Mouse (Mus musculus) NIH3T3 (cell line): ENCODE data around the gene Ifna5.
"Not testable (repeated sequence)": the region's sequence is repeated elsewhere in the genome, so short reads cannot be mapped to it uniquely, and the experiment has no call there.

Experiments used
- DNase-seq: peaks from one replicate; pipeline ENCODE4 v3.0.0-alpha.2; 2012; ENCODE audit warnings: low read depth

Gene Ifna5

DNA sequence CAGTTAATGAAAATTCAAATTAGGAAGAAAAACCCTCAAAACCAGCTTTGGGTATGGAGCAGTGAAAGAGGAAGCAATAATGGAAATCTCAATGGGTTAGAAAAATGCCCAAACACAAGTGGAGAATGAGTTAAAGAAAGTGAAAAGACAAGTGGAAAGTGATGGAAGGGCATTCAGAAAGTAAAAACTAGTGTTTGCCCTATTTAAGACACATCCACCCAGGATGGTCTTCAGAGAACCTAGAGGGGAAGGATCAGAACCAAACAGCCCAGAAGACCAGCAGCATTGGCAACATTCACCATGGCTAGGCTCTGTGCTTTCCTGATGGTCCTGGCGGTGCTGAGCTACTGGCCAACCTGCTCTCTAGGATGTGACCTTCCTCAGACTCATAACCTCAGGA lies at the start of gene Ifna5:
Gene Ifna5, plus strand, starts transcription at position 301 of the 400 bp plus-strand sequence.
- not testable (repeated sequence) for DNase-seq

GRCm38 (mm10) chr4:88788402-88788801 lies 46.9 kb upstream of the Ifna5 start, which contains the start of gene Gm13277:
Gene Gm13277 (plus strand): TSS chr4:88788632.
- not testable (repeated sequence) for DNase-seq

DNA sequence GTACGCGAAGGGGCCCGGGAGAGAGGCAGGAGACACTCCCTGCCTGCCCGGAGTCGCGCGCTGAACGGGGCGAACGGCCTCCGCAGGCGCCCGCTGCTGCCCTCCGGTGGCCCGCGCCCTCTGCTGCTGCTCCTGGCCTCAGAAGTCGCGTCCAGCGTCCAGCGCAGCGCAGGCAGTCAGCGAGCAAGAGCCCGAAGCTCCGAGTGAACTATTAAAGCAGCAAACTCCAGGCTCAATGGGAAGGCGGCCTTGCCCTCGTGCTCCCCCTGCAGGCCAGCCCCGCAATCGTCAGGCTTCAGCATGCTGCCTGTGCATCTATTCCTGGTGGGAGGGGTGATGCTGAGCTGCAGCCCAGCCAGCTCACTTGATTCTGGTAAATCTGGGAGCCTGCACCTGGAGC lies 44.1 kb upstream of the Ifna5 start, which contains the start of gene Gm13278:
Gene Gm13278, plus strand, starts transcription at position 301 of the 400 bp plus-strand sequence.
- DNase-seq: not testable (repeated sequence)

DNA sequence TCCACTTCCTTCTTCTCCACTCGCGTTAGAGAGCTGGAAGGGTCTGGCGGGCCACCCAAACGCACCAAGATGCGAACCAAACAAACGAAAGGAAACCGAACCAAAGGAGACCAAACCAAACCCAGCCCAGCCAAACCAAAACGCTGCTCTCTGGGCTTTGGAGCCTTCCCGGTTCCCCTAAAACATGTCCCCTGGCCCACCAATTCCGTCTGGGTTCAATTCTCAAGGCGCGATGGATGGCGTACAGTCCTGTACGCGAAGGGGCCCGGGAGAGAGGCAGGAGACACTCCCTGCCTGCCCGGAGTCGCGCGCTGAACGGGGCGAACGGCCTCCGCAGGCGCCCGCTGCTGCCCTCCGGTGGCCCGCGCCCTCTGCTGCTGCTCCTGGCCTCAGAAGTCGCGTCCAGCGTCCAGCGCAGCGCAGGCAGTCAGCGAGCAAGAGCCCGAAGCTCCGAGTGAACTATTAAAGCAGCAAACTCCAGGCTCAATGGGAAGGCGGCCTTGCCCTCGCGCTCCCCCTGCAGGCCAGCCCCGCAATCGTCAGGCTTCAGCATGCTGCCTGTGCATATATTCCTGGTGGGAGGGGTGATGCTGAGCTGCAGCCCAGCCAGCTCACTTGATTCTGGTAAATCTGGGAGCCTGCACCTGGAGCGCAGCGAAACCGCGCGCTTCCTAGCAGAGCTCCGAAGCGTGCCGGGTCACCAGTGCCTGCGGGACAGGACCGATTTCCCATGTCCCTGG lies 41.2 kb upstream of the Ifna5 start, which contains the start of gene Gm13275:
Gene Gm13275, plus strand, starts transcription at position 552 of the 740 bp plus-strand sequence.
- DNase-seq: not testable (repeated sequence)

- DNase-seq: not testable (repeated sequence)
These were observed 38.2 kb upstream of the Ifna5 start, which contains the start of gene Gm13279 for GRCm38 (mm10) chr4:88797097-88797496. Gene Gm13279 (plus strand): TSS chr4:88797397.

- not testable (repeated sequence) for DNase-seq
These were observed 36.0 kb upstream of the Ifna5 start, which contains the start of gene Gm13285 for GRCm38 (mm10) chr4:88799365-88799764. Gene Gm13285 (plus strand): TSS chr4:88799665.

- not testable (repeated sequence) for DNase-seq
These were observed 32.4 kb upstream of the Ifna5 start, which contains the start of gene Gm13287 for GRCm38 (mm10) chr4:88802954-88803353. Gene Gm13287 (plus strand): TSS chr4:88803254.

- not testable (repeated sequence) for DNase-seq
These were observed 30.1 kb upstream of the Ifna5 start, which contains the start of gene Gm13288 for GRCm38 (mm10) chr4:88805231-88805630. Gene Gm13288 (plus strand): TSS chr4:88805531.

GRCm38 (mm10) chr4:88805761-88806160 lies 29.6 kb upstream of the Ifna5 start:
- not testable (repeated sequence) for DNase-seq

- DNase-seq: no peak
These were observed 19.4 kb upstream of the Ifna5 start, which contains the start of gene Ifna7 for GRCm38 (mm10) chr4:88815928-88816327. Gene Ifna7 (plus strand): TSS chr4:88816228.

DNA sequence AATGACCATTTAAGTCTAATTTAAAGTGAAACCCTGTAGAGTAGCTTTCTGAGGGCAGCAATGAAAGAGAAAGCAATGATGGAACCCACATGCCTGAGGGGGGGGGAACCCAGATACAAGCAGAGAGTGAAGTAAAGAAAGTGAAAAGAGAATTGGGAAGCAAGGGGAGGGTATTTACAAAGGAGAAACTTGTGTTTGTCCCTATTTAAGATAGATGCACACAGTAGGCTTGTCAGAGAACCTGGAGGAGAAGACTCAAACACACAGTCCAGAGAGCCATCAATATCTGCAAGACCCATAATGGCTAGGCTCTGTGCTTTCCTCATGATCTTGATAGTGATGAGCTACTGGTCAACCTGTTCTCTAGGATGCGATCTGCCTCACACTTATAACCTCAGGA lies 15.7 kb upstream of the Ifna5 start, which contains the start of gene Ifna11:
Gene Ifna11, plus strand, starts transcription at position 301 of the 400 bp plus-strand sequence.
- DNase-seq: no peak

GRCm38 (mm10) chr4:88822995-88823394 lies 12.3 kb upstream of the Ifna5 start:
- peak; percentile 65 for DNase-seq

DNA sequence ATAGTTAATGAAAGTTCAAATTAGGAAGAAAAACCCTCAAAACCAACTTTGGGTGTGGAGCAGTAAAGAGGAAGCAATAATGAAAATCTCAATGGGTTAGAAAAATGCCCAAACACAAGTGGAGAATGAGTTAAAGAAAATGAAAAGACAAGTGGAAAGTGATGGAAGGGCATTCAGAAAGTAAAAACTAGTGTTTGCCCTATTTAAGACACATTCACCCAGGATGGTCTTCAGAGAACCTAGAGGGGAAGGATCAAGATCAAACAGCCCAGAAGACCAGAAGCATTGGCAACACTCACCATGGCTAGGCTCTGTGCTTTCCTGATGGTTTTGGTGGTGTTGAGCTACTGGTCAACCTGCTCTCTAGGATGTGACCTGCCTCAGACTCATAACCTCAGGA lies 8.2 kb upstream of the Ifna5 start, which contains the start of gene Ifna6:
Gene Ifna6, plus strand, starts transcription at position 301 of the 400 bp plus-strand sequence.
- not testable (repeated sequence) for DNase-seq

GRCm38 (mm10) chr4:88830523-88830922 lies 4.8 kb upstream of the Ifna5 start:
- peak; percentile 74 for DNase-seq

- peak; percentile 65 for DNase-seq
These were observed 3.5 kb downstream of the Ifna5 start for GRCm38 (mm10) chr4:88838828-88839227.

DNA sequence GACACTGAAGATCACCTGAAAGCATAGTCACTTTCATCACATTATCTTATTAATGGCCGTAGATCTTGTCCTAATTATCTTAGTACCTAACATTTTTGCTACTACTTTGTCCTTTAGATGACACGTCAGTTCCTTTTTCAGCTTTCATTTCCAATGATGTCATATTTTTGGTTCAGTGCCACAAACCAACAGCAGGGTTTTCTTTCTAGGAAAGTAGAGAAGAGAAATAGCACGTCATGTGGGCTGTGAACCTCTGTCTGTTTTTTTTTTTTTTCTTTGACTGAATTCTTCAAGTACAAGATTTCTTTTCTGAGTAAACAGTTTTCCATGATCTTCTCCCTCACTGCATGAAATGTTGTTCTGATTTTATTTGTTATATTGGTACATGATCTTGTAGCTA lies 4.7 kb downstream of the Ifna5 start:
- peak; percentile 11 for DNase-seq

DNA sequence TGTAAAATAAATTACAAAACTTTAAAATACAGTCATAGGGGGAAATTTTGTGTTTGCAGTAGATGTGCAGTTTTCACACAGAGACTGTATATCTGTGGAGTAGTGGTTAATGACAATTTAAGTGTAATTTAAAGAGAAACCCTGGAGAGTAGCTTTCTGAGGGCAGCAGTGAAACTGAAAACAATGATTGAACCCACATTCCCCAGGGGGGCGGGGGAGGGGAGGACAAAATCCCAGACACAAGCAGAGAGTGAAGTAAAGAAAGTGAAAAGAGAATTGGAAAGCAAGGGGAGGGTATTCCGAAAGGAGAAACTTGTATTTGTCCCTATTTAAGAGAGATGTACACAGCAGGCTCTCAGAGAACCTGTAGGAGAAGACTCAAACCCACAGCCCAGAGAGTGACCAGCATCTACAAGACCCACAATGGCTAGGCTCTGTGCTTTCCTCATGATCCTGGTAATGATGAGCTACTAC lies 6.2 kb downstream of the Ifna5 start, which contains the start of gene Ifna4:
Gene Ifna4, plus strand, starts transcription at position 424 of the 474 bp plus-strand sequence.
- no peak for DNase-seq

- DNase-seq: peak; percentile 75
These were observed 10.0 kb downstream of the Ifna5 start for GRCm38 (mm10) chr4:88845334-88845733.

GRCm38 (mm10) chr4:88849698-88850097 lies 14.4 kb downstream of the Ifna5 start, which contains the start of gene Ifna1:
Gene Ifna1 (plus strand): TSS chr4:88850087.
- DNase-seq: no peak

DNA sequence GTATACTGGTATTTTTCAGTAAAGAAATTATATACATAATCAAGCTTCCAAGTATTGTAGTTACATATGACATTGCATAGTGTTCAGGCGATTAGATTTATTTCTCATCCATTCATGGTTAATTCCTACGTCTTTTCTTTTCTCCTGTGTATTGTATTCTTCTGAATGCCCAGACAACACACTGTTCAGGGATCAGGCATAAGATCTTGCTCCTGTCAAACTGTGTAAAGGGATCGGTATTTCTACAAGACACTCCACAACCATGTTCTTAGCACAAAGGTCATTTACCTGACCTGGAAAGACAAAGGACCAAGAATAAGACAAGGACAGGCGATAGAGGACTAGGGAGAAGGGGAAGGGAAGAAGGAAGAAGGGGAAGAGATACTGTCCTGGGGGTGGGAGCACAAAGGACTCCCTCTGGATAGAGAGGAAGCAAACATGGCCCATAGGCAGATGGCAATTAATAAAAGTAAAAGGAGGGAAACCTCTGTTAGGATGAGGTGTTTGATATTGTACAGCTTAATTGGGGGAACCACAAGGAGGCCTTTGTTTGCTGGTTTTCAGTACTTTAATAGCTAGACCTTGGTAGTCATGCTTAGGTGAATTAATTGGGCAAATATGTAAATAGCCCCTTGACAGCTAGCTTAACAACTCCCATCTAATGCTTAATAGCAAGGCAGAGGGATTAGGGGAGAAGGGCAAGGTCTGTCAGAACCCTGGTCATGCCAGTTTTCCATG lies 15.9 kb downstream of the Ifna5 start:
- DNase-seq: no peak

DNA sequence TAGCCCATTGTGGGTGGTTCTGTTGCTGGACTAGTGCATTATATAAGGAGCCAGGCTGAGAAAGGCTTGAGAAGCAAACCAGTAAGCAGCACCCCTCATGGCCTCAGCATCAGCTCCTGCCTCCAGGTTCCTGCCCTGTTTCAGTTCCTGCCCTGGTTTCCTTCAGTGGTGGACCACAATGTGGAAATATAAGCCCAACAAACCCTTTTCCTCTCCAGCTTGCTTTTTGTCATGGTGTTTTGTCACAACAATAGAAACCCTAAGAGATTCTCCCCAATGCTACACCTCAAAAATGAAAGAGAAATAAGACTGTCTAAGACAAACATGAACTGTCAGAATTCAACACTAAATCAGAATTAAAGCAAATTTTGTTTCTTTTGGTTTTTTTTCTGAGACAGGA lies 23.9 kb downstream of the Ifna5 start:
- DNase-seq: no peak

DNA sequence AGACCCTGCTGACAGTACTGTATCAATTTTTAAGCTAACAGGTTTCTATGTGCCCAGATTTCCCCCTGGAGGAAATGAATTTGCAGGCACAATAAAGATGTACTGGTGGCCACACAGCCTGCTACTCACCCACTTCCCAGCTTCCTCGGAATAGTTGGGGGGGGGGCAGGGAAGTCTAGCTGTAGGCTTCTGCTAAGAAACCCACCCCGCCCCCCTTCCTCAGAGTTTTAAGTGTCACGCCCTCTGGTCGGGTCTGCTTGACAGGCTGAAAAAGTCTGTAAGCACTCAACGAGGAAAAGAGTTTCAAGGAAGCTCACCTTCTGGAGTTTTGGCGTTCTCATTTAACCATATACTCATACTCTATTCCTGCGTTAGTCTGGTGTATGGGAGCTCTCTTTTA lies 28.0 kb downstream of the Ifna5 start:
- no peak for DNase-seq
